Mouse (Mus musculus) kidney, embryonic 16.5 days (tissue): ENCODE results near the gene 4833427G06Rik. TPM values are rescaled to one million over a fixed set of nuclear protein-coding genes. Genes with fewer than 3 reads are reported as not detected.
A peak's percentile ranks its signal among the peaks of the same experiment; 100 is the strongest.

Experiments used
- ATAC-seq: fragments of 200-750 bp; cut with Nextera tagmentation; 2 replicates; pipeline ENCODE4 v1.8.0; 2017; ENCODE audit warnings: moderate TSS enrichment; ENCODE audit not compliant: low FRiP score, low TSS enrichment
- H3K27ac ChIP-seq: fragments of 300-500 bp; sonication (generic); 2 replicates; pipeline ENCODE4 v1.5.1; 2014; ENCODE audit warnings: low read length
- H3K27me3 ChIP-seq: fragments of 300-500 bp; sonication (generic); 2 replicates; pipeline ENCODE4 v1.6.1; 2014; ENCODE audit warnings: low read length, control low read depth, mixed read lengths; ENCODE audit not compliant: insufficient read depth
- H3K36me3 ChIP-seq: fragments of 300-500 bp; sonication (generic); 2 replicates; pipeline ENCODE4 v1.6.1; 2014; ENCODE audit warnings: low read length, control low read depth, mixed read lengths; ENCODE audit not compliant: insufficient read depth
- H3K4me1 ChIP-seq: fragments of 300-500 bp; sonication (generic); 2 replicates; pipeline ENCODE4 v1.6.1; 2014; ENCODE audit warnings: low read length, control low read depth, mixed read lengths; ENCODE audit not compliant: insufficient read depth
- H3K4me2 ChIP-seq: fragments of 300-500 bp; sonication (generic); replicated peaks from 2 replicates; pipeline ENCODE4 v1.6.1; 2014; ENCODE audit warnings: low read depth, low read length
- H3K4me3 ChIP-seq: fragments of 300-500 bp; sonication (generic); 2 replicates; pipeline ENCODE4 v1.5.1; 2014; ENCODE audit warnings: mild to moderate bottlenecking, low read length
- H3K9ac ChIP-seq: fragments of 300-500 bp; sonication (generic); replicated peaks from 2 replicates; pipeline ENCODE4 v1.6.1; 2014; ENCODE audit warnings: low read length
- H3K9me3 ChIP-seq: fragments of 300-500 bp; sonication (generic); 2 replicates; pipeline ENCODE4 v1.6.1; 2016; ENCODE audit warnings: low read length, control low read depth
- whole genome bisulfite sequencing: fragments of 180-500 bp; shearing (Covaris S2); extraction: QIAGEN DNeasy Blood & Tissue Kit; methylation state at CpG from one replicate; pipeline ENCODE4 v1.1.7; 2014; 5-methylcytosine and 5-hydroxymethylcytosine counted together
- polyA plus RNA-seq: library from polyadenylated mRNA; unstranded; fragments of >200 nt; fragmentation: Nextera tagmentation; extraction: Ambion mirVana; gene quantifications from 2 replicates; pipeline ENCODE4 v1.2.1, GENCODE M21; 2015

The 4833427G06Rik gene
- polyA plus RNA-seq, 1 experiment from 2014 or later = not detected

DNA sequence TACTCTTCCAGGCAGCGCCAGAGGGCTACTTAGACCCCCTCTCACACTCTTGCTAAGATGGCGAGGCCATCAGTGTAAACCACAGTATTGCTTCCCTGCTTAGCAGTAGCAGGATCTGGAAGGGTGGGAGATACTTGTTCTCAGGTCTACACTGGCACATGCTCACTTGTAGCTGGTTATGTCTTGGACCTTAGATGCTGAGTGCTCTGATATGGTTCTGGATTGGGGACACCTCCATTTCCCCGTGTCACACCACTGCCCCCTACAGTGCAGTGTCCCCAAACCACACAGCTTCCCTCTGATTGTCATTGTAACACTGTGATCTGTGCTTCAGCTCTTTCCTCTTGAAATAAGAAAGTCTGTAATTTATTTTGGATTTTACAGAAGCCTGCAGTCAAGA lies 35.1 kb upstream of the 4833427G06Rik start:
- Histone ChIP-seq H3K4me3 (no peak overlapping the region), H3K4me2 (no peak overlapping the region), H3K4me1 (no peaks in the 10 kb centered on the region), H3K36me3 (no peaks in the 10 kb centered on the region), H3K27me3 (no peaks in the 10 kb centered on the region), H3K27ac (no peak overlapping the region), H3K9ac (no peak overlapping the region), H3K9me3 (no peaks in the 10 kb centered on the region)
- no peak for ATAC-seq
- 64% methylated on average over 3 of the region's 3 CpGs for WGBS

DNA sequence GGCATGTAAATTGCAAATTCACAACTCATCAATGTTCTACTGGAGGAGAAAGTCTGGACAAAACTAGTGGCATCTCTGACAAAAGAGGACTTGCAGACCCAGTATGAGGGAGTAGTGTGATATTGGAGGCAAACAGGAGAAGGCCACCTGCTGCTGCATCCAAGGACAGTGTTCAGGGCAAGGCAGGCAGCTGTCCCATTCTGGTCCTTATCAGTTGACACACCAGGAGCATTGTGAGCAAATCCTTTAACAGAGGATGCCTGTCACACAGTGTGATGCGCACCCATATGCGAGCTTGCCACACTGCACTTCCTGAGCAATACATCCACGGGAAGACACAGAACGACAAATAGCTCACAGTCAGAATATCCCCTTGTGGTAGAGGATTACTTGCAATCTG lies 12.9 kb upstream of the 4833427G06Rik start:
- ATAC-seq = no peak
- 78% methylated on average over 4 of the region's 4 CpGs for WGBS
- Histone ChIP-seq H3K4me3 (no peak overlapping the region), H3K27me3 (no peaks in the 10 kb centered on the region), H3K9me3 (no peaks in the 10 kb centered on the region), H3K36me3 (no peaks in the 10 kb centered on the region), H3K9ac (no peak overlapping the region), H3K27ac (no peak overlapping the region), H3K4me2 (no peak overlapping the region), H3K4me1 (no peaks in the 10 kb centered on the region)

DNA sequence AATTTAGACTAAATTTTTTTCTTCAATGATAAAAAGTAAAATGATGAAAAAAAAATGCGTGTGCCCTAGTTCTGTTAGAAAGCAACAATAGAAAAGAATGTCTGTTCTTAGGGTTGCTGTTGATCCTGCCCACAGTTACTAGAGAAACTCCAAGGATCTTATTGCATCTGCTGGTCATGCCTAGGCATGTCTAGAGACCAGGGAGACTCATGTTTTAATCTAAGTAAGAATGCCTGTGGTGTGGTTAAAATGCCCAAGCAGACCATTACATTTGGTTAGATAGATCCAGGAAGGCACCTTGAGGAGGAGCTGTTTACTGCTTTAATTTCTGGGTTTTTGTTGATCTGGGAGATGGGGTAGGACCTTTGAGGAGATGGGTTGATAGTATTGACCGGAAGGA lies 3.9 kb upstream of the 4833427G06Rik start:
- Histone ChIP-seq H3K27me3 (no peaks in the 10 kb centered on the region), H3K4me1 (peaks cover 18% of the 10 kb centered on the region), H3K27ac (no peak overlapping the region), H3K9me3 (no peaks in the 10 kb centered on the region), H3K36me3 (no peaks in the 10 kb centered on the region), H3K9ac (no peak overlapping the region), H3K4me2 (no peak overlapping the region), H3K4me3 (no peak overlapping the region)
- 73% methylated on average over 2 of the region's 2 CpGs for whole genome bisulfite sequencing
- ATAC-seq = no peak

DNA sequence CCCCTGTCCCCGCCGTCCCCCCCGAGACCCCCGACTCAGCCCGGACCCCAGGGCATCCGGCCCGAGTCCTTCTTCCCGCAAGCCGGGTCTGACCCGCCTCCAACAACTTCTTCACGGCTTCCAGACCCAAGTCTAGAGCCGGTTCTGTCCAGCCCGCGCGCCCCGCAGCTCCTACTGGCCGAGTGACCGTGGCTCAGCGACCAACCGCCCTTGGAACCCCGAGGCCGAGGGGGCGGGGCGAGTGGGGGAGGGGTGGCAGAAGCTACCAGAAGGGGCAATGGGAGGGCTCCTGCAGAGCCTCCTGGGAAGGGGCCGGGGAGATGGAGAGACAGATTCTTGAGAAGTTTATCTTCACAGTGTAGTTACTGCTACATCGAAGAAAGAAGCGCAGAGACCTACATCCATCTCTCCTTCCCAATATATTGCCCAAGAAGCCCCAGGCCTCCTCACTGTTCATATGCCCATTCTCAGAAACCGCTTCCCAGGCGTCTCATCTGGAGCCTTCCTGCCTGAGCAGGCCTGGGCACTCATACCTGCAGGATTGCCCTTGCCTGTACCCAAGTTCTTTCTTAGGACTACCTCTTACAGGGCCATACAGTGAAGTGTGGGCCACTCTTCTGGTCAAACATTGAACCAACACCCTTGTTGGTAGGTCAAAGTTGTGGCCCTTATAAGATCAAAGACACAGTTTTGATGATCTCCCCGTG lies 2.1 kb upstream of the 4833427G06Rik start:
- 13% methylated on average over 30 of the region's 30 CpGs for WGBS
- H3K9me3 ChIP-seq = no peaks in the 10 kb centered on the region
- H3K4me1 ChIP-seq = peaks cover 18% of the 10 kb centered on the region
- H3K4me2 ChIP-seq = peak overlapping the region; percentile 99
- H3K27me3 ChIP-seq = no peaks in the 10 kb centered on the region
- peak overlapping the region; percentile 69 for H3K9ac ChIP-seq
- peak overlapping the region; percentile 59 for H3K4me3 ChIP-seq
- no peaks in the 10 kb centered on the region for H3K36me3 ChIP-seq
- ATAC-seq = peak; percentile 84
- no peak overlapping the region for H3K27ac ChIP-seq

DNA sequence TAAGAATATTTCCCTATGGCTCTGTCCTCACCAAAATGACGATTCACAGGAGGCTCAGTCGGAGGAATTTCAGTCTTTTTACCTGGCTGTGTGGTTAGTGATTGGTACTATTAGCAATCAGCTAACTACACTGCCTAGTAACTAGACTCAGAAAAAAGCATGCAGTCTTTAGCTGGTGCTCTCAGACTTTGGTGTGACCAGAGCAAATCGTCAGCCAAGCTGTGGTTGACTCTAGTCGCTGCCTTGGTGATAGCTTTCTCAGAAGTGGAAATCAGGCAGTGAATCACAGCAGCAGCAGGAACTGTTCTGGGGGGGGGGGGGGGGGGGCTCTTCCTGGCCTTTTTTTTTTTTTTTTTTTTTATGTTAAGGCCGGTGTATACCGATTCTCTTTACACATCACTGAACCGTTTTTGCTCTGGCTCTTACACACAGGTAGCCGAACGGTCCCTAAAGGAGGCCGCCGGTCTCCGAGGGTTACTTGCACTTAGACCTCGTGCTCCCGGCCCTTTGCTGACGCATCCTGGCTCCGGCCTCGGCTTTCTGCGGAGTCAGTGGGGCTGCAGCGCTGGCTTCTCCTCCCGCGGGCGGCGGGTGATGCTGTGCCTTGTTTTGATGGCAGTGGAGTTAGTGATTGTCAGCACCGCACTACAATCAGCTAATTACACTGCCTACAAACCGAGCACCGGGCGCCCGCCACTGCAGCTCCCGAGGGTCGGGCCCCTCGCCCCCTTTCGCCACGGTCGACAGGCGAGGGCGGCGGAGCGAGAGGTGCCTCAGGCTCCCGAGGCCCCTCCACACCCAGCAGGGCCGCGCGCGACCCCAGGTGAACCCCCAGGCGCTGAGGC lies 1.3 kb upstream of the 4833427G06Rik start:
- peak overlapping the region; percentile 59 for H3K4me3 ChIP-seq
- H3K9me3 ChIP-seq = no peaks in the 10 kb centered on the region
- H3K27me3 ChIP-seq = no peaks in the 10 kb centered on the region
- 1% methylated on average over 42 of the region's 44 CpGs for WGBS
- no peak overlapping the region for H3K27ac ChIP-seq
- H3K9ac ChIP-seq = peak overlapping the region; percentile 69
- peak; percentile 72 for ATAC-seq
- H3K36me3 ChIP-seq = no peaks in the 10 kb centered on the region
- H3K4me1 ChIP-seq = peaks cover 18% of the 10 kb centered on the region
- peak overlapping the region; percentile 99 for H3K4me2 ChIP-seq

DNA sequence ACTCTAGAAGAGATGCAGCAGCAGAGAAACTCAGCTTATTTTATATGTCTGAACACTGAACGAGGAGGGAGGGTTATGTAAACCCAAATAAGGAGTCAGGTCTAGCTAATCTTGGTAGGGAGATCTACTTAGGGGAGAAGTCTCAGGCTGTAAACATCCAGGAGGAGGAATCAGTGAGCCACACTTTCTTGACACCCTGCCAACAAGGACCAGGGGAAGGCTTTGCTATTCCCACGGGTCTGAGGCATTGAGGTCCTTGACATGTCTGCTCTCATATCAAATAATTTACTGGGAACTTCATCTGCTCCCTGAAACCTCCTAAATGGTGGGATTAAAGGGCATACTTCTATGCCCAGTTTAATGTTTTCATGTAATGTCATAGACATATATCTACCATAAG lies 5.6 kb downstream of the 4833427G06Rik start:
- no peaks in the 10 kb centered on the region for H3K27me3 ChIP-seq
- no peaks in the 10 kb centered on the region for H3K36me3 ChIP-seq
- WGBS = 47% methylated on average over 2 of the region's 2 CpGs
- no peak overlapping the region for H3K4me2 ChIP-seq
- no peak overlapping the region for H3K9ac ChIP-seq
- no peaks in the 10 kb centered on the region; the same call in 1 of the 2 replicates for H3K4me1 ChIP-seq
- no peak overlapping the region for H3K27ac ChIP-seq
- no peak for ATAC-seq
- H3K9me3 ChIP-seq = no peaks in the 10 kb centered on the region
- no peak overlapping the region for H3K4me3 ChIP-seq

DNA sequence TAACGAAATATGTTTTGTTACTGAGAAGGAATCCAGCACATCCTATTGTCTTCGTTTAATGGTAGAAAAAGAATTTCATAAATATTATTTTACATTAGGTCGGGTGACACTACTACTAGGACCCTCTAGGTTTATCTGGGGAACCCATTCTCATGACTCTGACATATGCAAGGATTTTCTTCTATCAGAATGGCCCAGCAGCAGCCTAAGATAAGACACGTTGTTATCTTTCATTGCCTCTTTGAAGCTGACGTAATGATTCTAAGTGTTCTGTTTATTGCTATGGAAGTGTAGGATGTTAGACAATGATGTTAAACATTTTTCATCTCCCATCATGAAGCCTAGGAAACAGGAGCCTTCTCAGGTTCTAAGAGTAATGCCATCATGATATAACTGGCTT lies 8.2 kb downstream of the 4833427G06Rik start:
- no peak overlapping the region for H3K27ac ChIP-seq
- no peak overlapping the region for H3K4me2 ChIP-seq
- H3K27me3 ChIP-seq = no peaks in the 10 kb centered on the region
- ATAC-seq = no peak
- H3K9me3 ChIP-seq = no peaks in the 10 kb centered on the region
- no peak overlapping the region for H3K4me3 ChIP-seq
- H3K9ac ChIP-seq = no peak overlapping the region
- WGBS = 78% methylated on average over 5 of the region's 5 CpGs
- H3K4me1 ChIP-seq = no peaks in the 10 kb centered on the region
- no peaks in the 10 kb centered on the region for H3K36me3 ChIP-seq

DNA sequence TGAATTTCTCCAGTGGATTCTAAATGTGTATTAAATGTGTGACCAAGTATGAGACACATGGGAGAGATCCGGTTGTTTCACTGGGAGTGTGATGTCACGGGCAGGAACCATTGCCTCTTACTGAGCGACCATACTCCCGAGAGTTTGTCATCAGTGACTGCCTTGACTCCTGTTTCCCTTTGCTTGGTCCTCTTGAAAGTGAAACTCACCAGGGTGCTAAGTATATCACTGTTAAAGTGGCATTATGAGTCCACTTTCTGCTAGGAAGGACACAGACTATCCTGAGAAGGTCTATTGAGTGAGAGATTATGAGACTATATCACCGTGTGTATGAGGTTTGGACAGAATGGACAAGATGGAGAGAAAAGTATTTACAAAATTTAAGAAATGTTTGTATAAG lies 20.3 kb downstream of the 4833427G06Rik start:
- no peak for ATAC-seq
- Histone ChIP-seq H3K4me3 (no peak overlapping the region), H3K4me1 (peaks cover 5% of the 10 kb centered on the region), H3K4me2 (no peak overlapping the region), H3K27me3 (no peaks in the 10 kb centered on the region), H3K27ac (no peak overlapping the region), H3K9me3 (no peaks in the 10 kb centered on the region), H3K9ac (no peak overlapping the region), H3K36me3 (no peaks in the 10 kb centered on the region)
- WGBS = 82% methylated on average over 5 of the region's 5 CpGs

DNA sequence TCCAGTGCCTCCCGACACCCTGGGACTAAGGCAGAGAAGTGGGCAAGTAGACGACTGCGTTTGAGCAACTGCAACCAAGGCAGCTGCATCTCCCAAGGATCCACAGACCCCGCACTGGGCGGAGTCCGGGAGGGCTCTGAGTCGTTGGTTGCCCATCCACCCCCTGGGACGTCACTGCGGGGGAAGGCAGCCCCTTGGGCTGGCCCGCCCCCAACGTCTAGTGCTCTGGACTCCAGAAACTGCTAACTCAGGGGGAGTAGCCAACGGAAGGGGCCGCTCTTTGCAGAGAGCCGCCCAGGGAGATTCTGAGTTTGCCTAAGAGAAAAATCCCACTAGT lies 24.9 kb downstream of the 4833427G06Rik start, which contains the start of gene Layn:
TSS of gene Layn (minus strand) at position 116 of the 337 bp plus-strand sequence.
- H3K36me3 ChIP-seq = no peaks in the 10 kb centered on the region
- peak within 1 kb of the TSS; percentile 60 for H3K9ac ChIP-seq
- H3K9me3 ChIP-seq = no peaks in the 10 kb centered on the region
- peak; percentile 99 for ATAC-seq
- no peaks in the 10 kb centered on the region for H3K27me3 ChIP-seq
- whole genome bisulfite sequencing = 0% methylated on average over 14 of the region's 14 CpGs
- H3K4me2 ChIP-seq = peak within 1 kb of the TSS; percentile 94
- peak within 1 kb of the TSS; percentile 74 for H3K27ac ChIP-seq
- peaks cover 12% of the 10 kb centered on the region for H3K4me1 ChIP-seq
- peak within 1 kb of the TSS; percentile 63 for H3K4me3 ChIP-seq
